Mouse (Mus musculus) midbrain, postnatal 0 days (tissue): Measurements from ENCODE around the gene Drap1. TPM values are rescaled to one million over a fixed set of nuclear protein-coding genes. Genes with fewer than 3 reads are reported as not detected.
A peak's percentile ranks its signal among the peaks of the same experiment; 100 is the strongest.

Experiments used
- ATAC-seq: fragments of 200-750 bp; cut with Nextera tagmentation; 2 replicates; pipeline ENCODE4 v1.8.0; 2017; ENCODE audit warnings: moderate number of reproducible peaks, mild to moderate bottlenecking, moderate TSS enrichment, moderate library complexity; ENCODE audit not compliant: low FRiP score
- DNase-seq: peaks from one replicate; pipeline ENCODE4 v3.0.0-alpha.2; 2015; ENCODE audit warnings: low spot score
- H3K27ac ChIP-seq: fragments of 300-500 bp; sonication (generic); 2 replicates; pipeline ENCODE4 v1.5.1; 2014; ENCODE audit warnings: low read depth, mild to moderate bottlenecking, low read length, mixed read lengths
- H3K27me3 ChIP-seq: fragments of 300-500 bp; sonication (generic); 2 replicates; pipeline ENCODE4 v1.6.1; 2014; ENCODE audit warnings: low read length, control low read depth, mixed read lengths; ENCODE audit not compliant: insufficient read depth
- H3K36me3 ChIP-seq: fragments of 300-500 bp; sonication (generic); 2 replicates; pipeline ENCODE4 v1.6.1; 2014; ENCODE audit warnings: low read length, control low read depth, mixed read lengths; ENCODE audit not compliant: insufficient read depth
- H3K4me1 ChIP-seq: fragments of 300-500 bp; sonication (generic); 2 replicates; pipeline ENCODE4 v1.6.1; 2014; ENCODE audit warnings: mild to moderate bottlenecking, control low read depth, antibody characterized with exemption, low read length, mixed read lengths; ENCODE audit not compliant: insufficient read depth
- H3K4me2 ChIP-seq: fragments of 300-500 bp; sonication (generic); 2 replicates; pipeline ENCODE4 v1.6.1; 2014; ENCODE audit warnings: low read depth, mild to moderate bottlenecking, low read length, mixed read lengths; ENCODE audit not compliant: poor library complexity, severe bottlenecking
- H3K4me3 ChIP-seq: fragments of 300-500 bp; sonication (generic); 2 replicates; pipeline ENCODE4 v1.5.1; 2014; ENCODE audit warnings: low read depth, mild to moderate bottlenecking, low read length, moderate library complexity
- H3K9ac ChIP-seq: fragments of 300-500 bp; sonication (generic); replicated peaks from 2 replicates; pipeline ENCODE4 v1.6.1; 2014; ENCODE audit warnings: mild to moderate bottlenecking, low read length, moderate library complexity, mixed read lengths; ENCODE audit not compliant: poor library complexity, severe bottlenecking
- H3K9me3 ChIP-seq: fragments of 300-500 bp; sonication (generic); 2 replicates; pipeline ENCODE4 v1.6.1; 2016; ENCODE audit warnings: low read length, control low read depth
- CTCF ChIP-seq: IDR thresholded peaks from 2 replicates; pipeline ENCODE4 v1.5.1; 2016; ENCODE audit warnings: antibody characterized with exemption, mild to moderate bottlenecking
- WGBS: fragments of 180-500 bp; shearing (Covaris S2); extraction: QIAGEN DNeasy Blood & Tissue Kit; methylation state at CpG from one replicate; pipeline ENCODE4 v1.1.7; 2014; 5-methylcytosine and 5-hydroxymethylcytosine counted together
- polyA plus RNA-seq: library from polyadenylated mRNA; unstranded; fragments of >200 nt; fragmentation: Nextera tagmentation; extraction: Ambion mirVana; gene quantifications from 2 replicates; pipeline ENCODE4 v1.2.1, GENCODE M21; 2015
- total RNA-seq: library from RNA; depleted of rRNA; stranded (reverse); fragments of >200 nt; gene quantifications from 2 replicates; pipeline ENCODE4 v1.2.3, GENCODE M21; 2014; rRNA removed

Gene Drap1
- total RNA-seq (187 and 203 TPM in 2 replicates), polyA plus RNA-seq (332 and 342 TPM in 2 replicates)

DNA sequence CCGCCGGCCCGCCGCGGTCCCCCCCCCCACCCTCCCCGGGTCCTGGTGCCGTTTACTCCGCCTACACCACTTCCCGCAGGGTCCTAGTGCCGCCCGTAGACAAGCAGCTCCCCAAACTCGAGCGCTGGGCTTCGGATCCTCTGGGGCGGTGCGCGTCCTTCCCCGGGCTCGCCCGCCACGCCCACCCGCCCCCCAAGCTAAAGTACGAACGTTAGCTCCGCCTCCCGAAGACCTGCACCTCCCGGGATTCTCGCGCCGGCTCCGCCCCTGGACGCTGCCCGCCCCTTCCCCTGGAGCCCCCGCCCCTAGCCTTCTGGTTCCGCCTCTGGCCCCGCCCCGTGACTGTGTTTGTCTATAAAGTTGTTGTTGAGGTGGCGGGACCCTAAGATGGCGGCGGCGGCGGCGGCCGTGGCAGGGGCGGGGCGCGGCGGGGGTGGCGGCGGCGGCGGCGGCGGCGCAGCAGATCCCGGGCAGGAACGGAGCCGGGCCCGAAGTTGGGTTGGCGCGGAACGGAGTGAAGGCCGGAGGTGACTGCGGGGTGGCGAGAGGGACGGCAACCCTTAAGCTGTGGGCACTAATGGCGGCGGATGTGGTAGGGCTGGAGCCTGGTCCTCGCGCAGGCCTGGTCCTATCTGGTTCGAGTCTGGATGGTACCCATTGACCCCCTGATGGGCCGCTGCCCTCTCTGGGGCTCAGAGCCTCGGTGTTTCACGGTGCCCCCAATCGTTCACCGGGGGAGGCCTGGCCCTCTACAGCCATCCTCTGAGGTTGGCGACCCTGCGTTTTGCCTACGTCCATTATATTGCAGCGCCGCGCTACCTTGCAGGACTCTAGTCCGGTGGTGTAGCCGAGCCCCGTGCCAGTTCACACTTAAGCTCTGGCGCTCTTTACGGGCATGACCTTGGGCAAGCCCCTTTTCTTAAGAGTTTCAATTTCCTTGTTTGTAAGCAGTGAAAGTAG lies at the start of gene Drap1, which contains the start of gene AI837181:
TSS of gene Drap1 (minus strand) at position 198 of the 960 bp plus-strand sequence.
TSS of gene AI837181 (plus strand) at position 363 of the 960 bp plus-strand sequence.
- peaks cover 20% of the 10 kb centered on the region for H3K4me1 ChIP-seq
- peak within 1 kb of the TSS; percentile 95 for H3K9ac ChIP-seq
- H3K4me3 ChIP-seq: peak within 1 kb of the TSS; percentile 70
- DNase-seq (peak; percentile 97), ATAC-seq (peak; percentile 89)
- H3K4me2 ChIP-seq: peak within 1 kb of the TSS; percentile 81
- TF ChIP-seq CTCF: no peak
- WGBS: under 1% methylated on average over 46 of the region's 87 CpGs
- H3K27me3 ChIP-seq: no peaks in the 10 kb centered on the region
- peaks cover 33% of the 10 kb centered on the region for H3K36me3 ChIP-seq
- peak within 1 kb of the TSS; percentile 86 for H3K27ac ChIP-seq
- no peaks in the 10 kb centered on the region for H3K9me3 ChIP-seq

DNA sequence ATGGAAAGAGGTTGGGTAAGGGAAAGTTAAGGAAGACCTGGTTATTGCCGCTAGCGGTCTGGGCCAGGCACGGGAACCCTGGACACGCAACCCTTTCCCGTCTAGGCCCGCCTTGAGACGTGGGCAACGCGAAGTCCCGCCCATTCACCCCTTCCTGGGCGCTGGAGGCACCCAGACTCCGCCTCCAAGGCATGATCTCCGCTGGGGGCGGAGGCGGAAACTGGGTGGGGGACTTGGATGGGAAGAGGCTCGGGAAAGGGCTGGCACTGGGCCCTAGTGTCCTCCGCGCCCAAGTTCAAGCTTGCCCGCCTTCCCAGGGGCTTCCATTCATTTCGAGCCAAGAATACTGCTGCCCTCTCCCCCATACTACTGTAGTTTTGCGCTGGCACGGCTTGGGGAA lies 48.9 kb upstream of the Drap1 start, which contains the start of gene Efemp2:
TSS of gene Efemp2 (plus strand) at position 235 of the 400 bp plus-strand sequence.
- H3K9me3 ChIP-seq: no peaks in the 10 kb centered on the region
- no peaks in the 10 kb centered on the region for H3K27me3 ChIP-seq
- H3K4me1 ChIP-seq: peaks cover 14% of the 10 kb centered on the region
- peak within 1 kb of the TSS; percentile 92 for H3K4me2 ChIP-seq
- H3K27ac ChIP-seq: peak within 1 kb of the TSS; percentile 33
- DNase-seq (peak; percentile 78), ATAC-seq (peak; percentile 54)
- H3K9ac ChIP-seq: peak within 1 kb of the TSS; percentile 77
- H3K4me3 ChIP-seq: peak within 1 kb of the TSS; percentile 58
- WGBS: 3% methylated on average over 22 of the region's 22 CpGs
- no peak for TF ChIP-seq CTCF
- H3K36me3 ChIP-seq: peaks cover 4% of the 10 kb centered on the region; the same call in 1 of the 2 replicates

- ATAC-seq (no peak), DNase-seq (no peak)
- Histone ChIP-seq H3K4me2 (no peak overlapping the region), H3K4me3 (no peak overlapping the region), H3K27ac (no peak overlapping the region), H3K36me3 (no peaks in the 10 kb centered on the region), H3K4me1 (peaks cover 14% of the 10 kb centered on the region), H3K9me3 (no peaks in the 10 kb centered on the region), H3K9ac (no peak overlapping the region), H3K27me3 (no peaks in the 10 kb centered on the region)
- no peak for TF ChIP-seq CTCF
- WGBS: 83% methylated on average over 3 of the region's 3 CpGs
Observed at GRCm38 (mm10) chr19:5472857-5473256, 48.1 kb upstream of the Drap1 start.

GRCm38 (mm10) chr19:5471846-5472245 lies 47.1 kb upstream of the Drap1 start:
- Histone ChIP-seq H3K4me2 (no peak overlapping the region), H3K27me3 (no peaks in the 10 kb centered on the region), H3K36me3 (peaks cover 8% of the 10 kb centered on the region; the same call in 1 of the 2 replicates), H3K4me3 (no peak overlapping the region), H3K9ac (no peak overlapping the region), H3K27ac (no peak overlapping the region), H3K9me3 (no peaks in the 10 kb centered on the region), H3K4me1 (peaks cover 14% of the 10 kb centered on the region)
- no peak for TF ChIP-seq CTCF
- DNase-seq (no peak), ATAC-seq (no peak)
- WGBS: 40% methylated on average over 5 of the region's 5 CpGs

GRCm38 (mm10) chr19:5468374-5468773 lies 43.6 kb upstream of the Drap1 start, which contains the start of gene Ctsw:
Ctsw (minus strand) TSS chr19:5468507.
- Histone ChIP-seq H3K36me3 (peaks cover 26% of the 10 kb centered on the region), H3K9ac (no peak within 1 kb of the TSS), H3K4me2 (no peak within 1 kb of the TSS), H3K4me1 (no peaks in the 10 kb centered on the region), H3K27me3 (no peaks in the 10 kb centered on the region), H3K4me3 (no peak within 1 kb of the TSS), H3K27ac (no peak within 1 kb of the TSS), H3K9me3 (no peaks in the 10 kb centered on the region)
- WGBS: 57% methylated on average over 5 of the region's 5 CpGs
- DNase-seq: no peak
- TF ChIP-seq CTCF: no peak
- ATAC-seq: no peak
